Mouse (Mus musculus) embryonic facial prominence, embryonic 15.5 days (tissue): ENCODE measurements around the gene Prdx6. TPM values are rescaled to one million over a fixed set of nuclear protein-coding genes. Genes with fewer than 3 reads are reported as not detected.
A peak's percentile ranks its signal among the peaks of the same experiment; 100 is the strongest.
"Not testable (repeated sequence)": the region's sequence is repeated elsewhere in the genome, so short reads cannot be mapped to it uniquely, and the experiment has no call there.

Source experiments
- ATAC-seq: fragments of 200-750 bp; cut with Nextera tagmentation; 2 replicates; pipeline ENCODE4 v1.8.0; 2017; ENCODE audit warnings: low read depth, moderate TSS enrichment; ENCODE audit not compliant: insufficient number of reproducible peaks, low FRiP score, low TSS enrichment
- H3K27ac ChIP-seq: fragments of 300-500 bp; sonication (generic); replicated peaks from 2 replicates; pipeline ENCODE4 v1.5.1; 2015; ENCODE audit warnings: mild to moderate bottlenecking, inconsistent platforms
- H3K27me3 ChIP-seq: fragments of 300-500 bp; sonication (generic); 2 replicates; pipeline ENCODE4 v1.6.1; 2015; ENCODE audit warnings: inconsistent platforms
- H3K36me3 ChIP-seq: fragments of 300-500 bp; sonication (generic); 2 replicates; pipeline ENCODE4 v1.6.1; 2015; ENCODE audit warnings: mild to moderate bottlenecking, inconsistent platforms
- H3K4me1 ChIP-seq: fragments of 300-500 bp; sonication (generic); 2 replicates; pipeline ENCODE4 v1.6.1; 2015; ENCODE audit warnings: inconsistent platforms
- H3K4me2 ChIP-seq: fragments of 300-500 bp; sonication (generic); replicated peaks from 2 replicates; pipeline ENCODE4 v1.6.1; 2015; ENCODE audit warnings: mild to moderate bottlenecking, inconsistent platforms
- H3K4me3 ChIP-seq: fragments of 300-500 bp; sonication (generic); replicated peaks from 2 replicates; pipeline ENCODE4 v1.5.1; 2015; ENCODE audit warnings: mild to moderate bottlenecking, inconsistent platforms
- H3K9ac ChIP-seq: fragments of 300-500 bp; sonication (generic); 2 replicates; pipeline ENCODE4 v1.6.1; 2015; ENCODE audit warnings: inconsistent platforms
- H3K9me3 ChIP-seq: fragments of 300-500 bp; sonication (generic); replicated peaks from 2 replicates; pipeline ENCODE4 v1.6.1; 2016; ENCODE audit warnings: inconsistent platforms
- WGBS: fragments of 180-500 bp; shearing (Covaris S2); methylation state at CpG from one replicate; pipeline ENCODE4 v1.1.7; 2015; 5-methylcytosine and 5-hydroxymethylcytosine counted together
- polyA plus RNA-seq: library from polyadenylated mRNA; unstranded; fragments of >200 nt; fragmentation: Nextera tagmentation; extraction: Ambion mirVana; gene quantifications from 2 replicates; pipeline ENCODE4 v1.2.1, GENCODE M21; 2015

Gene Prdx6
- polyA plus RNA-seq, 1 experiment from 2014 or later, result 372 TPM

GRCm38 (mm10) chr1:161214465-161214864 is 36.6 kb downstream of the Prdx6 start:
- no peaks in the 10 kb centered on the region for H3K36me3 ChIP-seq
- no peak overlapping the region for H3K9ac ChIP-seq
- H3K4me1 ChIP-seq, result no peaks in the 10 kb centered on the region
- 24% methylated on average over 4 of the region's 4 CpGs for WGBS
- no peak overlapping the region for H3K4me3 ChIP-seq
- H3K4me2 ChIP-seq, result no peak overlapping the region
- H3K9me3 ChIP-seq, result no peaks in the 10 kb centered on the region
- no peaks in the 10 kb centered on the region for H3K27me3 ChIP-seq
- no peak overlapping the region for H3K27ac ChIP-seq
- ATAC-seq, result no peak

- H3K27ac ChIP-seq, result no peak overlapping the region
- peaks cover 8% of the 10 kb centered on the region for H3K4me1 ChIP-seq
- no peaks in the 10 kb centered on the region for H3K9me3 ChIP-seq
- H3K4me3 ChIP-seq, result no peak overlapping the region
- H3K4me2 ChIP-seq, result no peak overlapping the region
- no peak overlapping the region for H3K9ac ChIP-seq
- WGBS, result 73% methylated on average over 5 of the region's 5 CpGs
- no peak for ATAC-seq
- no peaks in the 10 kb centered on the region for H3K27me3 ChIP-seq
- no peaks in the 10 kb centered on the region for H3K36me3 ChIP-seq
Measured at GRCm38 (mm10) chr1:161199856-161200255, 51.2 kb downstream of the Prdx6 start.

GRCm38 (mm10) chr1:161196364-161196763 is 54.7 kb downstream of the Prdx6 start:
- Histone ChIP-seq H3K27ac (peak overlapping the region; percentile 89), H3K4me3 (peak overlapping the region; percentile 47), H3K4me2 (peak overlapping the region; percentile 59)
- H3K9me3 ChIP-seq, H3K27me3 ChIP-seq, H3K36me3 ChIP-seq, H3K4me1 ChIP-seq, H3K9ac ChIP-seq, ATAC-seq: not testable (repeated sequence)
- WGBS, result 49% methylated on average over 11 of the region's 11 CpGs

GRCm38 (mm10) chr1:161195541-161196351 is 55.3 kb downstream of the Prdx6 start:
- WGBS, result under 1% methylated on average over 16 of the region's 16 CpGs
- ATAC-seq, result peak; percentile 88
- Histone ChIP-seq H3K4me3 (peak overlapping the region; percentile 47), H3K27me3 (no peaks in the 10 kb centered on the region), H3K9me3 (no peaks in the 10 kb centered on the region), H3K9ac (peak overlapping the region; percentile 28; the same call in 1 of the 2 replicates), H3K4me1 (peaks cover 8% of the 10 kb centered on the region), H3K27ac (peak overlapping the region; percentile 89), H3K36me3 (no peaks in the 10 kb centered on the region), H3K4me2 (peak overlapping the region; percentile 59)

- no peaks in the 10 kb centered on the region for H3K27me3 ChIP-seq
- no peaks in the 10 kb centered on the region for H3K9me3 ChIP-seq
- WGBS, result 76% methylated on average over 9 of the region's 9 CpGs
- H3K4me1 ChIP-seq, result 0 out of 2 replicates have a peak, but pooled peaks cover 4% of the 10 kb centered on the region
- H3K4me3 ChIP-seq, result no peak overlapping the region
- H3K27ac ChIP-seq, result no peak overlapping the region
- ATAC-seq, result no peak
- no peak overlapping the region for H3K4me2 ChIP-seq
- H3K36me3 ChIP-seq, result no peaks in the 10 kb centered on the region
- H3K9ac ChIP-seq, result no peak overlapping the region
Measured at GRCm38 (mm10) chr1:161190253-161190910, 60.6 kb downstream of the Prdx6 start.

Other genes with a start within 250 kb of the Prdx6 start
- 7.8 and 8.1 TPM in 2 replicates for gene Zbtb37, start 216.4 kb downstream of the Prdx6 start, polyA plus RNA-seq
- 24.5 and 29.5 TPM in 2 replicates for gene Dars2, start 180.6 kb downstream of the Prdx6 start, polyA plus RNA-seq
- 25.9 and 28.9 TPM in 2 replicates for gene Cenpl, start 180.5 kb downstream of the Prdx6 start, polyA plus RNA-seq
- 17.2 and 18.8 TPM in 2 replicates for gene Klhl20, start 119.7 kb downstream of the Prdx6 start, polyA plus RNA-seq
- 2.1 and 3.8 TPM in 2 replicates for gene Ankrd45, start 108.5 kb downstream of the Prdx6 start, polyA plus RNA-seq
- gene Tex50, start 91.9 kb downstream of the Prdx6 start, polyA plus RNA-seq, result 0.23 TPM in 1 of 2 replicates, not detected in the other
- gene Tnfsf4, start 144.2 kb upstream of the Prdx6 start, polyA plus RNA-seq, result 0.12 TPM in 1 of 2 replicates, not detected in the other
- gene Tnfsf18, start 243.4 kb upstream of the Prdx6 start, polyA plus RNA-seq, result 0.11 TPM in 2 replicates